Mouse (Mus musculus): Measurements from ENCODE around the gene Slc23a4. TPM values are rescaled to one million over a fixed set of nuclear protein-coding genes. Genes with fewer than 3 reads are reported as not detected.

Slc23a4 gene
- polyA plus RNA-seq (2016; fragmentation: Nextera tagmentation; extraction: Ambion mirVana): 0.41 and 0.91 TPM in 2 replicates

DNA sequence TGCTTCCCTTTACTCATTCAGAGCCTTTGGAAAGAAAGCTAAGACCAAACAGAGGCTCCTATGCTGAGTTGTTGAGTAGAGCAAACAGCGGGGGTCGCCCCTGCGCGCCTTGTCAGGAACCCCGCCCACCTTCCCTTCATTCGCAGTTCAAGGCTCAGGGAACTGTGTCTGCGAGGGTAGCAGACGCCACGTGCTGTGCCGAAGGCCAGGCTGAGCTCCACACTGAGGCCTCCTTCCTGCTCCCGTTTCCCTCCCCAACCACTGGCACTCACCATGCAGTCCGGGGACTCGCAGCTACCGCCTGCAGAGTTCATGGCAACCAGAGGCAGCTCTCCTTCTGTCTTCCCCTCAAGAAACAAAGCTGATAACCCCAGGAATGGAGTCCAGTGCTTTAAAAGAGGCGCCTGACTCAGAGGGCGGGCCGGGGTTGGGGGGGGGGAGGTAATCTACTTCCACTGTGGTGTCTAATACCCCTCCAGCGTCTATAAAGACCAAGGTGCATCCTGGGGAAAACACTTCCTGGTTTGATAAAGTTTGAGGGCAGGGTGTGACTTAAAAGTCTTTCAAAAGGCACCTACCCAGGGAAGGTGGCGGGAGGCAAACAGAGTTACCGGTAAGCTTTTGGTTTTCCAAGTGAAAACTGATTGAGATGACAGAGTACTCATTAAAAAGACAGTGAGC, at the start of gene Slc23a4:
Slc23a4 (minus strand) TSS at position 324 of the 681 bp plus-strand sequence.
- H3K27ac ChIP-seq: 0 out of 2 replicates have a peak within 1 kb of the TSS, but pooled peaks have one; percentile 46
- 10% methylated on average over 20 of the region's 20 CpGs for WGBS
- H3K36me3 ChIP-seq: no peaks in the 10 kb centered on the region
- peak within 1 kb of the TSS; percentile 32 for H3K4me2 ChIP-seq (replicated peaks)
- peaks cover 18% of the 10 kb centered on the region for H3K4me1 ChIP-seq
- ATAC-seq (ENCODE audit: insufficient number of reproducible peaks, insufficient read depth, low FRiP score, low TSS enrichment): no peak
- no peak within 1 kb of the TSS for H3K4me3 ChIP-seq
- H3K9me3 ChIP-seq: no peaks in the 10 kb centered on the region
- no peak within 1 kb of the TSS for H3K9ac ChIP-seq
- H3K27me3 ChIP-seq: no peaks in the 10 kb centered on the region

DNA sequence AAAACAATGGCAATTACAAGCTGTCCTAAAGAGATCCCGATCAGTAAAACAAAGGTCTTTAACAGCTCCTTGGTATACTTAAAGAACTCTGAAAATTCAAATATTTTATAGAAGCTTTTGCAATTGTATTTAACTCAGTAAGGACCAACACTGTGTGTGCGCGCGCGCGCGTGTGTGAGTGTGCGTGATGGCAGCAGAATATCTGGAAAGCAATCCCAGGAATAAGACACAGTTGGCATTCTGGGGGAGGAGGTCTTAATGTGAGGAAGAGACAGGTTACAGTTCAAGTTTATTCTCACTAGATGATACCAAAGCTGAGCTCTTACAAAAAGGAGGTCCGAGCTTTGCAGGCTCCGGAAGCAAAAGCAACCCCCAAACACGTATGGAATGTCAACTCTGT, 45.1 kb upstream of the Slc23a4 start:
- H3K4me2 ChIP-seq (replicated peaks): no peak overlapping the region
- H3K4me3 ChIP-seq: no peak overlapping the region
- H3K27ac ChIP-seq: no peak overlapping the region
- no peaks in the 10 kb centered on the region for H3K4me1 ChIP-seq
- H3K27me3 ChIP-seq: no peaks in the 10 kb centered on the region
- no peaks in the 10 kb centered on the region for H3K9me3 ChIP-seq
- no peak overlapping the region for H3K9ac ChIP-seq
- ATAC-seq (ENCODE audit: insufficient number of reproducible peaks, insufficient read depth, low FRiP score, low TSS enrichment): no peak
- peaks cover 8% of the 10 kb centered on the region; the same call in 1 of the 2 replicates for H3K36me3 ChIP-seq
- WGBS: 93% methylated on average over 11 of the region's 11 CpGs

DNA sequence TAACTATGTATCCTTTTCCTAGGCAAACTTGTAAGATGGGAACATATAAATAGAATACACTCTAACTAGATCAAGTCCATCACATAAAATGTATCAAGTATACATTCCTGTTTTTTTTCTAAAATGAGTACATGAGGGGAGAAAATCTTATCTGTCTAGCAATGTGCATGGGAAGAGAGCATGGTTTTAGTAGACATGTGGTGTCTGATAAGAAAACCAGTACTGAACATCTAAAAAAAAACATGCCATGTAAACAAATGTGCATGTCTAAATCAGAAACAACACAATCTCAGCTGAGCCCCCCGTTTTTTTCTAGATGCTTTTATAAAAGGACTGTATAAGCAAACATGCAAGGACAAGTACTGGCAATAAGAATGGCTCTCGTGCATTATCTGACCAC, 44.5 kb upstream of the Slc23a4 start:
- Histone ChIP-seq H3K4me3 (no peak overlapping the region), H3K4me2 (replicated peaks) (no peak overlapping the region), H3K27me3 (no peaks in the 10 kb centered on the region), H3K36me3 (peaks cover 8% of the 10 kb centered on the region; the same call in 1 of the 2 replicates), H3K9ac (no peak overlapping the region), H3K4me1 (no peaks in the 10 kb centered on the region), H3K9me3 (no peaks in the 10 kb centered on the region), H3K27ac (no peak overlapping the region)
- WGBS: 78% methylated on average over 2 of the region's 2 CpGs
- no peak for ATAC-seq (ENCODE audit: insufficient number of reproducible peaks, insufficient read depth, low FRiP score, low TSS enrichment)

GRCm38 (mm10) chr6:35030811-35031210, 42.6 kb upstream of the Slc23a4 start:
- Histone ChIP-seq H3K4me3 (no peak overlapping the region), H3K9ac (no peak overlapping the region), H3K4me1 (no peaks in the 10 kb centered on the region), H3K27ac (no peak overlapping the region), H3K27me3 (no peaks in the 10 kb centered on the region), H3K36me3 (no peaks in the 10 kb centered on the region), H3K4me2 (replicated peaks) (no peak overlapping the region), H3K9me3 (no peaks in the 10 kb centered on the region)
- no peak for ATAC-seq (ENCODE audit: insufficient number of reproducible peaks, insufficient read depth, low FRiP score, low TSS enrichment)
- WGBS: 92% methylated on average over 4 of the region's 4 CpGs

DNA sequence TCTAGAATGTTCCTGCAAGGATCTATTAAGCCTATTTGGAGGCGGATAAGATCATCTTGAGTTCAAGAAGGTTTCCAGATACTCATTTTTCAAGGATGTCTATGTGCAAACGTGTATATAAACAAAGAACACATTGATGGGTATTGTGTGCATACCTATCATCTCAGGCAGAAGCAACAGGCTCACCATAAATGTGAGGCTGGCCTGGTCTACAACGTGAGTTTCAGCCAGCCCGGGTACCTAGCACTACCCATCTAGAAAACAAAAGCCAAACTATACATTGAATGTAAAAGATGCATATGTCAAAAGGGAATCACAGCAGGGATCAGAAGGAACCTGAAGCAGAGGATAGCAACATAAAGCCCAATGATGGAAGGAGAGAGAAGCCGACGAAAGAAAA, 42.0 kb upstream of the Slc23a4 start:
- Histone ChIP-seq H3K4me1 (peaks cover 3% of the 10 kb centered on the region), H3K4me3 (no peak overlapping the region), H3K9ac (no peak overlapping the region), H3K27ac (no peak overlapping the region), H3K9me3 (no peaks in the 10 kb centered on the region), H3K4me2 (replicated peaks) (no peak overlapping the region), H3K27me3 (no peaks in the 10 kb centered on the region), H3K36me3 (no peaks in the 10 kb centered on the region)
- no peak for ATAC-seq (ENCODE audit: insufficient number of reproducible peaks, insufficient read depth, low FRiP score, low TSS enrichment)
- WGBS: 85% methylated on average over 6 of the region's 6 CpGs

DNA sequence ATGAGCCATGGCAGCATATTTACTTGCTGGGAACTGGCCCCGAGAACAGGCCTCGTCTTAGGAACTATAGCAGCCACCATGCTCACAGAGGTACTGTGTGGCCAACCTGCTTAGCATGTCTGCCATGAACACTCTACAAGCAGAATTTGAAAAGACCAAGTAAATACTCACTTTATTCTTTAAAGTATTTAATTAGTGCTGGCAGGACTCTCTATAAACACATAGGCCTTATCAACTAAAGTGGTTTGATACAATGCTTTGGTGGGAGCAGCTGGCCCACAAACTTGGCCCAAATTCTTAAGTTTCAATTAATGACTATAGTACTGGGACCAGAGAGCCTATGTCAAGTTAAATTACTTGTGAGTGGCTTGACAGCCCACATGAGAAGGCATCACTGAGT, 39.8 kb upstream of the Slc23a4 start:
- Histone ChIP-seq H3K9ac (no peak overlapping the region), H3K4me3 (no peak overlapping the region), H3K36me3 (0 out of 2 replicates have a peak, but pooled peaks cover 2% of the 10 kb centered on the region), H3K9me3 (no peaks in the 10 kb centered on the region), H3K27ac (no peak overlapping the region), H3K27me3 (no peaks in the 10 kb centered on the region), H3K4me2 (replicated peaks) (no peak overlapping the region), H3K4me1 (peaks cover 12% of the 10 kb centered on the region)
- 94% methylated on average over 2 of the region's 2 CpGs for WGBS
- no peak for ATAC-seq (ENCODE audit: insufficient number of reproducible peaks, insufficient read depth, low FRiP score, low TSS enrichment)

- Histone ChIP-seq H3K9ac (no peak overlapping the region), H3K27me3 (no peaks in the 10 kb centered on the region), H3K36me3 (0 out of 2 replicates have a peak, but pooled peaks cover 5% of the 10 kb centered on the region), H3K4me1 (peaks cover 12% of the 10 kb centered on the region), H3K27ac (no peak overlapping the region), H3K4me2 (replicated peaks) (no peak overlapping the region), H3K4me3 (no peak overlapping the region), H3K9me3 (no peaks in the 10 kb centered on the region)
- 62% methylated on average over 6 of the region's 6 CpGs for WGBS
- no peak for ATAC-seq (ENCODE audit: insufficient number of reproducible peaks, insufficient read depth, low FRiP score, low TSS enrichment)
These were observed 39.1 kb upstream of the Slc23a4 start for GRCm38 (mm10) chr6:35027257-35027656.

- Histone ChIP-seq H3K9me3 (no peaks in the 10 kb centered on the region), H3K9ac (no peak overlapping the region), H3K36me3 (peaks cover 5% of the 10 kb centered on the region), H3K27ac (no peak overlapping the region), H3K4me2 (replicated peaks) (no peak overlapping the region), H3K4me3 (no peak overlapping the region), H3K4me1 (peaks cover 13% of the 10 kb centered on the region; the same call in 1 of the 2 replicates), H3K27me3 (no peaks in the 10 kb centered on the region)
- ATAC-seq (ENCODE audit: insufficient number of reproducible peaks, insufficient read depth, low FRiP score, low TSS enrichment): no peak
- WGBS: 92% methylated on average over 5 of the region's 5 CpGs
These were observed 28.4 kb upstream of the Slc23a4 start for GRCm38 (mm10) chr6:35016624-35017023.

GRCm38 (mm10) chr6:35011953-35012352, 23.7 kb upstream of the Slc23a4 start:
- no peaks in the 10 kb centered on the region for H3K9me3 ChIP-seq
- H3K4me3 ChIP-seq: no peak overlapping the region
- peaks cover 13% of the 10 kb centered on the region; the same call in 1 of the 2 replicates for H3K4me1 ChIP-seq
- no peaks in the 10 kb centered on the region for H3K27me3 ChIP-seq
- H3K9ac ChIP-seq: no peak overlapping the region
- H3K4me2 ChIP-seq (replicated peaks): no peak overlapping the region
- 45% methylated on average over 1 of the region's 1 CpGs for WGBS
- 0 out of 2 replicates have a peak, but pooled peaks have one; percentile 41 for ATAC-seq (ENCODE audit: insufficient number of reproducible peaks, insufficient read depth, low FRiP score, low TSS enrichment)
- peak overlapping the region; percentile 46; the same call in 1 of the 2 replicates for H3K27ac ChIP-seq
- peaks cover 3% of the 10 kb centered on the region; the same call in 1 of the 2 replicates for H3K36me3 ChIP-seq

DNA sequence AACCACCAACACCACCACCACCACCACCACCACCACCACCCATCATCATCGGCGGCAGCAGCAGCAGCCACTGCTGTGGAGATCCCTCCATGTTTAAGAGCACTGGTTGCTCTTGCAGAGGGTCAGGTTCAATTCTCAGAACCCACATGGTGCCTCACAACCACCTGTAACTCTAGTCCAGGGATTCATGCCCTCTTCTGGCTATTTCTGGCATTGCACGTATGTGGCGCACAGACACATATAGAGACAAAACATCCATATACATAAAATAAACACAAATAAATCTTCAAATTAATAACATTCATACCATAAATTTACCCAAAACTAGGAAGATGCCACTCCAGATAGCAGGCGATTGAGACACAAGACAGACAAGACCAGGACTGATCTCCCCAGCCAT, 22.5 kb upstream of the Slc23a4 start:
- Histone ChIP-seq H3K9me3 (no peaks in the 10 kb centered on the region), H3K4me3 (no peak overlapping the region), H3K27me3 (no peaks in the 10 kb centered on the region), H3K36me3 (no peaks in the 10 kb centered on the region), H3K9ac (no peak overlapping the region), H3K4me2 (replicated peaks) (no peak overlapping the region), H3K4me1 (peaks cover 13% of the 10 kb centered on the region; the same call in 1 of the 2 replicates), H3K27ac (no peak overlapping the region)
- WGBS: 97% methylated on average over 5 of the region's 5 CpGs
- ATAC-seq (ENCODE audit: insufficient number of reproducible peaks, insufficient read depth, low FRiP score, low TSS enrichment): no peak

DNA sequence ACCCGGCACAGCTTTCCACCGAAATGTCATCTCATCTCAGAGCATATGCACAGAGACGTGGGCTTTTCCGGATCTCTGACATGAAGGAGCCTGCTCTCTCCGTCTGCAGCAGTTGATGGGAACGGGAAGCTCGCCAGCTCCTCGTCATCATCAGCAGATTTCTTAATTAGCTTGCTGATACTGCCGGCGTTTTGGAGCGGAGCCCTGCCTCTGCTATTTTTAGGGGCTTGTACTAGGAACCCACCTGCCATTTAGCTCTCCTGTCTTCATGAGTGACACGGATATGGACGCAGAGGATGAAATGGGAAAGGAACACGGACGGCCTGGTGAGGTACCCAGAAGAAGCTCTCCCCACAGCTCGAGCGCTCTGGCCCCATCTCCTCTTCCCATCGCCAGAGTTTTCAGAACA, 14.1 kb upstream of the Slc23a4 start:
- ATAC-seq (ENCODE audit: insufficient number of reproducible peaks, insufficient read depth, low FRiP score, low TSS enrichment): no peak
- Histone ChIP-seq H3K27ac (no peak overlapping the region), H3K9ac (no peak overlapping the region), H3K27me3 (no peaks in the 10 kb centered on the region), H3K9me3 (no peaks in the 10 kb centered on the region), H3K4me2 (replicated peaks) (no peak overlapping the region), H3K4me1 (peaks cover 6% of the 10 kb centered on the region; the same call in 1 of the 2 replicates), H3K4me3 (no peak overlapping the region), H3K36me3 (no peaks in the 10 kb centered on the region)
- 80% methylated on average over 18 of the region's 18 CpGs for WGBS

GRCm38 (mm10) chr6:34999101-34999500, 10.9 kb upstream of the Slc23a4 start:
- no peak overlapping the region for H3K27ac ChIP-seq
- H3K4me2 ChIP-seq (replicated peaks): peak overlapping the region; percentile 35
- H3K9ac ChIP-seq: no peak overlapping the region
- no peaks in the 10 kb centered on the region for H3K9me3 ChIP-seq
- H3K27me3 ChIP-seq: no peaks in the 10 kb centered on the region
- peaks cover 11% of the 10 kb centered on the region for H3K4me1 ChIP-seq
- ATAC-seq (ENCODE audit: insufficient number of reproducible peaks, insufficient read depth, low FRiP score, low TSS enrichment): peak; percentile 24; the same call in 1 of the 2 replicates
- H3K36me3 ChIP-seq: no peaks in the 10 kb centered on the region
- WGBS: 8% methylated on average over 4 of the region's 4 CpGs
- H3K4me3 ChIP-seq: no peak overlapping the region

All from embryonic facial prominence, embryonic 12.5 days (tissue).